Mouse (Mus musculus) megakaryocyte, adult 5-6 weeks (primary cell): ENCODE measurements around the gene Phf24. TPM values are rescaled to one million over a fixed set of nuclear protein-coding genes. Genes with fewer than 3 reads are reported as not detected.

Experiments
- ATAC-seq: 2 replicates; pipeline ENCODE4 v1.8.0; 2016; ENCODE audit warnings: mild to moderate bottlenecking, inconsistent platforms; ENCODE audit not compliant: poor library complexity, severe bottlenecking
- total RNA-seq, 2 experiments: library from RNA; stranded (forward) in 1 of 2; stranded (reverse) in 1 of 2; fragments of 153-499, 151-499 nt in 1 of 2; fragments of 221-1000, 200-1000 nt in 1 of 2; gene quantifications; 2 replicates each; pipeline versions ENCODE4 v1.2.3 to v1.2.4; 2015 to 2017

Gene Phf24
- total RNA-seq, 2 experiments from 2014 or later = not detected

GRCm38 (mm10) chr4:42988296-42988695 is 71.8 kb downstream of the Phf24 start:
- ATAC-seq = no peak

Other genes with a start within 250 kb of the Phf24 start
- not detected in 2 replicates for gene 4930578G10Rik, start 181.1 kb upstream of the Phf24 start, total RNA-seq (2015)
- gene 4930578G10Rik, start 181.1 kb upstream of the Phf24 start, total RNA-seq (2017) = not detected in 2 replicates
- not detected in 2 replicates for gene Ccl19, start 160.1 kb upstream of the Phf24 start, total RNA-seq (2015)
- not detected in 2 replicates for gene Ccl19, start 160.1 kb upstream of the Phf24 start, total RNA-seq (2017)
- gene Ccl21a, start 142.7 kb upstream of the Phf24 start, total RNA-seq (2015) = not detected in 2 replicates
- gene Ccl21a, start 142.7 kb upstream of the Phf24 start, total RNA-seq (2017) = not detected in 2 replicates
- 0.11 TPM in 1 of 2 replicates, not detected in the other for gene Fam205a1, start 62.8 kb upstream of the Phf24 start, total RNA-seq (2015)
- not detected in 2 replicates for gene Fam205a1, start 62.8 kb upstream of the Phf24 start, total RNA-seq (2017)
- gene Gm12394, start 59.9 kb upstream of the Phf24 start, total RNA-seq (2015) = not detected in 2 replicates
- not detected in 2 replicates for gene Gm12394, start 59.9 kb upstream of the Phf24 start, total RNA-seq (2017)
- not detected in 2 replicates for gene Fam205c, start 42.4 kb upstream of the Phf24 start, total RNA-seq (2015)
- not detected in 2 replicates for gene Fam205c, start 42.4 kb upstream of the Phf24 start, total RNA-seq (2017)
- 5.4 and 6.0 TPM in 2 replicates for gene Dnajb5, start 33.2 kb downstream of the Phf24 start, total RNA-seq (2015)
- gene Dnajb5, start 33.2 kb downstream of the Phf24 start, total RNA-seq (2017) = 2.6 and 6.3 TPM in 2 replicates
- not detected in 2 replicates for gene 1700022I11Rik, start 52.9 kb downstream of the Phf24 start, total RNA-seq (2015)
- not detected in 2 replicates for gene 1700022I11Rik, start 52.9 kb downstream of the Phf24 start, total RNA-seq (2017)
- 81.5 and 86.4 TPM in 2 replicates for gene Vcp, start 83.8 kb downstream of the Phf24 start, total RNA-seq (2015)
- 154 and 165 TPM in 2 replicates for gene Vcp, start 83.8 kb downstream of the Phf24 start, total RNA-seq (2017)
- 11.3 and 12.5 TPM in 2 replicates for gene Fancg, start 93.8 kb downstream of the Phf24 start, total RNA-seq (2015)
- gene Fancg, start 93.8 kb downstream of the Phf24 start, total RNA-seq (2017) = 13.0 and 14.3 TPM in 2 replicates
- 7.9 and 9.7 TPM in 2 replicates for gene Pigo, start 109.2 kb downstream of the Phf24 start, total RNA-seq (2015)
- gene Pigo, start 109.2 kb downstream of the Phf24 start, total RNA-seq (2017) = 5.6 and 11.1 TPM in 2 replicates
- 70.8 and 77.7 TPM in 2 replicates for gene Stoml2, start 115.0 kb downstream of the Phf24 start, total RNA-seq (2015)
- gene Stoml2, start 115.0 kb downstream of the Phf24 start, total RNA-seq (2017) = 62.3 and 79.3 TPM in 2 replicates
- 14.2 and 15.4 TPM in 2 replicates for gene Fam214b, start 129.6 kb downstream of the Phf24 start, total RNA-seq (2015)
- gene Fam214b, start 129.6 kb downstream of the Phf24 start, total RNA-seq (2017) = 31.7 and 33.6 TPM in 2 replicates
- gene Unc13b, start 142.3 kb downstream of the Phf24 start, total RNA-seq (2015) = 0.16 TPM in 2 replicates
- gene Unc13b, start 142.3 kb downstream of the Phf24 start, total RNA-seq (2017) = 0.24 and 0.48 TPM in 2 replicates